Mouse (Mus musculus) myocyte (in vitro differentiated cells): ENCODE measurements around the gene Pwp2. TPM values are rescaled to one million over a fixed set of nuclear protein-coding genes. Genes with fewer than 3 reads are reported as not detected.
A peak's percentile ranks its signal among the peaks of the same experiment; 100 is the strongest.

Experiments
- H3K27me3 ChIP-seq: one replicate; pipeline ENCODE4 v1.6.1; 2011; ENCODE audit not compliant: control insufficient read depth, insufficient read depth, insufficient read length
- H3K36me3 ChIP-seq: one replicate; pipeline ENCODE4 v1.6.1; 2011; ENCODE audit not compliant: control insufficient read depth, insufficient read depth
- H3K4me2 ChIP-seq: one replicate; pipeline ENCODE4 v1.6.1; 2011; ENCODE audit warnings: low read depth, control low read depth
- H3K4me3 ChIP-seq: one replicate; pipeline ENCODE4 v1.5.1; 2011; ENCODE audit warnings: mild to moderate bottlenecking, control low read depth, moderate library complexity
- H3K79me2 ChIP-seq: one replicate; pipeline ENCODE4 v1.6.1; 2011; ENCODE audit not compliant: control insufficient read depth, insufficient read depth
- H3ac ChIP-seq: one replicate; pipeline ENCODE4 v1.6.1; 2011; ENCODE audit not compliant: control insufficient read depth, insufficient read length
- CEBPB ChIP-seq: IDR thresholded peaks from 2 replicates; pipeline ENCODE4 v1.6.1; 2011; ENCODE audit warnings: mild to moderate bottlenecking, moderate library complexity; ENCODE audit not compliant: poor library complexity, insufficient read depth, severe bottlenecking
- E2F4 ChIP-seq: IDR thresholded peaks from one replicate; pipeline ENCODE4 v1.6.1; 2011; ENCODE audit warnings: mild to moderate bottlenecking, control low read depth, moderate library complexity; ENCODE audit not compliant: insufficient read depth
- MAX ChIP-seq: IDR thresholded peaks from one replicate; pipeline ENCODE4 v1.6.1; 2011; ENCODE audit warnings: low read depth, mild to moderate bottlenecking, control low read depth
- MYOD1 ChIP-seq, 3 experiments: IDR thresholded peaks; one replicate each; pipeline ENCODE4 v1.6.1; 2011; ENCODE audit warnings: control low read depth in 2 of 3, low read depth in 2 of 3, mild to moderate bottlenecking in 2 of 3, moderate library complexity in 1 of 3; ENCODE audit not compliant: insufficient read length in 2 of 3, control insufficient read depth in 1 of 3
- MYOG ChIP-seq, 3 experiments: IDR thresholded peaks; one replicate each; pipeline ENCODE4 v1.6.1; 2011; ENCODE audit warnings: control low read depth in 2 of 3, low read depth in 2 of 3, mild to moderate bottlenecking in 2 of 3; ENCODE audit not compliant: insufficient read length in 2 of 3, control insufficient read depth in 1 of 3, insufficient read depth in 1 of 3
- POLR2A ChIP-seq: IDR thresholded peaks from one replicate; pipeline ENCODE4 v1.6.1; 2011; ENCODE audit warnings: low read depth, mild to moderate bottlenecking, control low read depth, moderate library complexity; ENCODE audit not compliant: insufficient read length
- POLR2AphosphoS2 ChIP-seq: IDR thresholded peaks from one replicate; pipeline ENCODE4 v1.6.1; 2011; ENCODE audit warnings: low read depth, control low read depth; ENCODE audit not compliant: insufficient read length
- REST ChIP-seq: IDR thresholded peaks from one replicate; pipeline ENCODE4 v1.6.1; 2011; ENCODE audit warnings: mild to moderate bottlenecking, control low read depth, moderate library complexity; ENCODE audit not compliant: insufficient read depth, insufficient read length
- SRF ChIP-seq: IDR thresholded peaks from one replicate; pipeline ENCODE4 v1.6.1; 2011; ENCODE audit warnings: low read depth; ENCODE audit not compliant: control insufficient read depth, insufficient read length
- TCF12 ChIP-seq: IDR thresholded peaks from one replicate; pipeline ENCODE4 v1.6.1; 2011; ENCODE audit warnings: mild to moderate bottlenecking, control low read depth; ENCODE audit not compliant: poor library complexity, insufficient read depth, severe bottlenecking
- TCF3 ChIP-seq: IDR thresholded peaks from one replicate; pipeline ENCODE4 v1.6.1; 2011; ENCODE audit warnings: low read depth, control low read depth; ENCODE audit not compliant: insufficient read length
- USF1 ChIP-seq: IDR thresholded peaks from one replicate; pipeline ENCODE4 v1.6.1; 2011; ENCODE audit warnings: low read depth, mild to moderate bottlenecking, control low read depth, moderate library complexity
- polyA plus RNA-seq: library from polyadenylated mRNA; unstranded; fragments of >200 nt; fragmentation: generic; extraction: Trizol; gene quantifications from one replicate; pipeline ENCODE4 v1.2.1, GENCODE M21; 2012; ENCODE audit warnings: missing spikeins

Gene Pwp2
- polyA plus RNA-seq, 1 experiment, result 22.1 TPM

GRCm38 (mm10) chr10:78174474-78174873, 10.5 kb downstream of the Pwp2 start:
- H3K4me3 ChIP-seq, result no peak overlapping the region
- no peak overlapping the region for H3ac ChIP-seq
- no peaks in the 10 kb centered on the region for H3K27me3 ChIP-seq
- no peak for TF ChIP-seq POLR2AphosphoS2
- no peak overlapping the region for H3K4me2 ChIP-seq
- no peaks in the 10 kb centered on the region for H3K79me2 ChIP-seq
- H3K36me3 ChIP-seq, result peaks cover 5% of the 10 kb centered on the region

- H3K36me3 ChIP-seq, result peaks cover 13% of the 10 kb centered on the region
- no peaks in the 10 kb centered on the region for H3K27me3 ChIP-seq
- H3K4me3 ChIP-seq, result no peak overlapping the region
- no peak overlapping the region for H3K4me2 ChIP-seq
- H3ac ChIP-seq, result no peak overlapping the region
- TF ChIP-seq USF1 (no peak), MAX (no peak), REST (no peak), TCF3 (no peak), MYOD1 (IDR thresholded peaks at IDR 0.05; ENCODE audit: control insufficient read depth in 1 of 3, insufficient read length in 2 of 3, low read depth in 2 of 3) (no peak), POLR2AphosphoS2 (no peak), MYOG (IDR thresholded peaks at IDR 0.05; ENCODE audit: control insufficient read depth in 1 of 3, insufficient read depth in 1 of 3, insufficient read length in 2 of 3, low read depth in 2 of 3) (no peak), TCF12 (no peak), E2F4 (no peak), SRF (no peak), POLR2A (no peak), CEBPB (no peak)
- H3K79me2 ChIP-seq, result no peaks in the 10 kb centered on the region
Measured at GRCm38 (mm10) chr10:78171581-78171980, 13.4 kb downstream of the Pwp2 start.

GRCm38 (mm10) chr10:78171057-78171456, 13.9 kb downstream of the Pwp2 start:
- Histone ChIP-seq H3K36me3 (peaks cover 15% of the 10 kb centered on the region), H3K4me3 (no peak overlapping the region), H3K27me3 (no peaks in the 10 kb centered on the region), H3ac (no peak overlapping the region), H3K4me2 (no peak overlapping the region), H3K79me2 (no peaks in the 10 kb centered on the region)
- no peak for TF ChIP-seq TCF12
- TF ChIP-seq CEBPB, result no peak
- TF ChIP-seq MAX, result no peak
- TF ChIP-seq USF1, result no peak

GRCm38 (mm10) chr10:78170445-78170844, 14.5 kb downstream of the Pwp2 start:
- H3K79me2 ChIP-seq, result no peaks in the 10 kb centered on the region
- peaks cover 15% of the 10 kb centered on the region for H3K36me3 ChIP-seq
- H3K27me3 ChIP-seq, result no peaks in the 10 kb centered on the region
- H3K4me3 ChIP-seq, result no peak overlapping the region
- TF ChIP-seq MAX, result no peak
- H3ac ChIP-seq, result no peak overlapping the region
- H3K4me2 ChIP-seq, result peak overlapping the region; percentile 78

- Histone ChIP-seq H3K36me3 (peaks cover 15% of the 10 kb centered on the region), H3ac (peak within 1 kb of the TSS; percentile 65)
- TF ChIP-seq POLR2A (peak; percentile 97), MYOD1 (IDR thresholded peaks at IDR 0.05; ENCODE audit: control insufficient read depth in 1 of 3, insufficient read length in 2 of 3, low read depth in 2 of 3) (no peak), E2F4 (peak; percentile 22), USF1 (no peak), CEBPB (no peak), TCF3 (no peak), REST (no peak), SRF (no peak), MYOG (IDR thresholded peaks at IDR 0.05; ENCODE audit: control insufficient read depth in 1 of 3, insufficient read depth in 1 of 3, insufficient read length in 2 of 3, low read depth in 2 of 3) (no peak), TCF12 (no peak), POLR2AphosphoS2 (peak; percentile 94), MAX (no peak)
Measured at GRCm38 (mm10) chr10:78169281-78170042, 15.5 kb downstream of the Pwp2 start, which contains the start of gene D10Jhu81e. Gene D10Jhu81e (minus strand): TSS chr10:78169782.

More at GRCm38 (mm10) chr10:78169281-78170042, 15.5 kb downstream of the Pwp2 start, which contains the start of gene D10Jhu81e:
- Histone ChIP-seq H3K4me2 (peak within 1 kb of the TSS; percentile 85), H3K79me2 (no peaks in the 10 kb centered on the region), H3K4me3 (peak within 1 kb of the TSS; percentile 32), H3K27me3 (no peaks in the 10 kb centered on the region)
